Mouse (Mus musculus) fibroblast of lung, adult 2 months (primary cell): ENCODE results near the gene Mgst3.
"Not testable (repeated sequence)": the region's sequence is repeated elsewhere in the genome, so short reads cannot be mapped to it uniquely, and the experiment has no call there.

Experiments used
- DNase-seq: peaks from one replicate; pipeline ENCODE4 v3.0.0-alpha.2; 2011; ENCODE audit warnings: low read depth

The Mgst3 gene

GRCm38 (mm10) chr1:167360268-167360667 lies 33.4 kb downstream of the Mgst3 start:
- DNase-seq, result no peak

GRCm38 (mm10) chr1:167358731-167359130 lies 34.9 kb downstream of the Mgst3 start:
- no peak for DNase-seq

DNA sequence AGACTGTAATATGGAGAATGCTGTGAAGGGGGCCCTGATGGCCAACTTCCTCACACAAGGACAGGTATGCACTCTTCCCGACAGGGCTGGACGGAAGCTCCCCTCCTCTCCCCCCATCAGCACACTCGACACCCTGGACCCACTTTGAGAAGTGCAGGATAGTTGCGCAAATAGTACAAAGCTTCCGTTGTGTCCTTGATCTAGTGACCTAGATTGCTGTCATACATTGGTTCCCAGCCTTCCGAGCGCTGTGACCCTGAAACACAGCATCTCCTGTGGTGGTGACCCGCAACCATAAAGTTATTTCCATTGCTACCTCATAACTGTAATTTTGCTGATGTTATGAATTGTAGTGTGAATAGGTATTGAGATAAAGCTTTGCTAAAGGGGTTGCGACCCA lies 36.3 kb downstream of the Mgst3 start:
- DNase-seq, result no peak

DNA sequence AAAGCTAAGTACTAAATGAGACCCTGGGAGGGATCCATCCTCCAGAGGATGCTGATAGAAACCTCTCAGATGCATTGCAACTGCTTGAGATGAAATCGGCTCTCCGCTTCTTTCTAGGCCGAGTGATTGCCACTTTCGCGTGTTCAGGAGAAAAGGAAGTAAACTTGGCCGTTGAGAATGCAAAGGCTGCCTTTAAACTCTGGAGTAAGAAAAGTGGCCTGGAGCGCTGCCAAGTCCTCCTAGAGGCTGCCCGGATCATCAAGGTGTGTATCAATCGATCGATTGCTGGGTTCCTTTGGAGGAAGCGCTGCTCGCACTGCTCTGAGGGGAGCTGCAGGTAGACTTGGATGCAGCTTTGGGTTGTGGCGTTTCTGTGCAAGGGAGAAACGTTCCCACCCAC lies 41.2 kb downstream of the Mgst3 start:
- DNase-seq, result no peak

DNA sequence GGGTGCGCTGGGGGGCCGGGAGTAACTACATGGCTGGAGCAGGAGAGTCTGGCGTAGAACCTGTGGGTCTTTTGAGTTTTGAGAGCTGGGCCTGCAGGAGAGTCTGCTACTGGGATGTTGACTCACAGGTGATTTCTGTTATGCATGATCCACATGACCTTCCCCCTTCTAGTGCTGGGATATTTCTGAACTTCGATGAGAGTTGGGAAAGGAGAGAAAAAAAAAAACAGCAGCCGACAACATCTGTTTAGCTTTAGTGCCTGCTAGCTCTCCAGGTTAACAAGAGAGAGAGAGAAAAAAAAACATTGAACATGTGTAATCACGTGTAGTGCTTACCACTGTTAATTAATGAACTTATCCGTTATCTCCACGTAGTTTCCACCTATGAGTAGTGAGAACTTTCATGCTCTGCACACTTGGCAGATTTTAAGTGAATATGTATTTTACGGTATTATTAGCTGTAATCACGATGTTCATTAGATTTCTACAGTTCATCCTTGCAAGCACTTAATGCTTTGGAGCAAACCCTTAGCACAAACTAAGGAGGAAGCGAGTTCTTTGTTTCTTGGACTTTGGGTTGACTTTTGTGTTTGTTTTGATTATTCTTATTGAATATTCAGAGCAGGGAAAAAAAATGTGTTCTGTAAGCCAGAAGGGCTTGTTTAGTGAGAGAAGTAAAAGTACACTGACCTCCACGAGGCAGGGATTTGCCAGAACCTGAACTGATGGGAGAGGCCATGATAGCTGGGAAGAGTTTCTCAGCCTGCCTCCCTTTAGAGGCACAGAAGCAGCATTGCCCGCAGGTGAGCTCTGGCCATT lies 42.8 kb downstream of the Mgst3 start:
- DNase-seq, result no peak

- peak; percentile 74 for DNase-seq
Measured at GRCm38 (mm10) chr1:167349815-167350596, 43.6 kb downstream of the Mgst3 start, which contains the start of gene Aldh9a1. TSS of gene Aldh9a1 (plus strand) at chr1:167349991.

DNA sequence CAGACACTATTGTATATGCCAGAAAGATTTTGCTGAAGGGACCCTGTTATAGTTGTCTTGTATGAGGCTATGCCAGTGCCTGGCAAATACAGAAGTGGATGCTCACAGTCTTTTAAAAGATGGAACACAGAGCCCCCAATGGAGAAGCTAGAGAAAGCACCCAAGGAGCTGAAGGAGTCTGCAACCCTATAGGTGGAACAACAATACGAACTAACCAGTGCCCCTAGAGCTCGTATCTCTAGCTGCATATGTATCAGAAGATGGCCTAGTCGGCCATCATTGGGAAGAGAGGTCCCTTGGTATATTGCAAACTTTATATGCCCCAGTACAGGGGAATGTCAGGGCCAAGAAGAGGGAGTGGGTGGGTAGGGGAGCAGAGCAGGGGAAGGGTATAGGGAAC lies 44.4 kb downstream of the Mgst3 start:
- not testable (repeated sequence) for DNase-seq

DNA sequence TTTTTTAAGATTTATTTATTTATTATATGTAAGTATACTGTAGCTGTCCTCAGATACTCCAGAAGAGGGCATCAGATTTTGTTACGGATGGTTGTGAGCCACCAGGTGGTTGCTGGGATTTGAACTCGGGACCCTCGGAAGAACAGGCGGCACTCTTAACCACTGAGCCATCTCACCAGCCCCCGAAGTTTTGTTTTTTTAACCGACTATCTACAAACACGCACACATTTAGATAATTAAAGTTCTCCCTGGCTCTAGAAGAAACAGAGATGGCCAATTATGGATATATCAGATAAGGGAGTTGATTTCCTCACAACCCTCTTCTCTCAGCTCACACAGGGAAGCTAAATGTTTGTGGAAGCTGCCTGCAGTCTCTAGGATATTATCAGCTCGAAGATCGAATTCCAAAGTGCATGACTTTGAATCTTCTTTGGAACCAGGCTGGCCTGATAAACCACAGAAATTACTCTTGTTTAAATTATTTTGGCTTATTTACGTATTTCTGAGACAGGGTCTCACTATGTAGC lies 47.6 kb downstream of the Mgst3 start:
- not testable (repeated sequence) for DNase-seq

DNA sequence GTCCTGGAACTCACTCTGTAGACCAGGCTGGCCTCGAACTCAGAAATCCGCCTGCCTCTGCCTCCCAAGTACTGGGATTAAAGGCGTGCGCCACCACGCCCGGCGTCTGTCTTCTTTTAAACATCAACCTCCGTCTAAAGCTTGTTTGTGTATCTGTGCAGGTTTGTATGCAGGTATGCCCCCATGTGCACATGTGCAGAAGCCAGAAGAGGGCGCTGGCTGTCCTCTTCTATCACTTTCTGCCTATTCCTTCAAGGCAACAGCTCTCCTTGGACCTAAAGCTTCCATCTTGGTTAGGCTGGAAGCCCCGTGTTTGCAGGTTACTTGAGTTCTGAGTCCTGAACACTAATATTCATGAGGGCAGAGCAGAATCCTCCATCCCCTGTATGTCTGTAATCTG lies 50.8 kb downstream of the Mgst3 start:
- DNase-seq, result no peak

- DNase-seq, result no peak
Measured at GRCm38 (mm10) chr1:167340910-167341528, 52.6 kb downstream of the Mgst3 start.

DNA sequence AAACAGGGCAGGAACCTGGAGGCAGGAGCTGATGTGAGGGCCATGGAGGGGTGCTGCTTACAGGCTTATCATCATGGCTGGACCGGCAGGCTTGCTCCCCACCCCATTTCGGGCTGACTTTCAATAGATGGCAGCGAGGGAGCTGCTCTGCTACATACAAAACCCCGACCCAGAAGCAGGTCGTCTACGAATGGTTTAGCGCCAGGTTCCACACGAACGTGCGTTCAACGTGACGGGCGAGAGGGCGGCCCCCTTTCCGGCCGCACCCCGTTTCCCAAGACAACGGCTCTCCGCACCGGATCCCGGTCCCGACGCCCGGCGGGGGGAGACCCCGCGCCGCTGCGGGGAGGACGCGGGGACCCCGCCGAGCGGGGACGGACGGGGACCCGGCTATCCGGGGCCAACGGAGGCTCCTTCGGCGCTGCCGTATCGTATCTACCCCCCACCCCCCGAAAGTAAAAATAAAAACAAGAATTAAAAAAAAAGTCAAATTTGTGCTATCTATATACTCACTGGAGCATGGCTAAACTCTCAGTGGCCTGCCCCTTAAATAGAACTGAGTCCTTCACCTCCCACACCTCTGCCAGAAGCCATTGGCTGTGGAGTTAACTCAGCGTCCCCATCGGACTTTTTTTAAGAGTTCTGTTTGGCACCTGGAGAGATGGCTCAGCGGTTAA lies 53.4 kb downstream of the Mgst3 start:
- DNase-seq, result no peak

DNA sequence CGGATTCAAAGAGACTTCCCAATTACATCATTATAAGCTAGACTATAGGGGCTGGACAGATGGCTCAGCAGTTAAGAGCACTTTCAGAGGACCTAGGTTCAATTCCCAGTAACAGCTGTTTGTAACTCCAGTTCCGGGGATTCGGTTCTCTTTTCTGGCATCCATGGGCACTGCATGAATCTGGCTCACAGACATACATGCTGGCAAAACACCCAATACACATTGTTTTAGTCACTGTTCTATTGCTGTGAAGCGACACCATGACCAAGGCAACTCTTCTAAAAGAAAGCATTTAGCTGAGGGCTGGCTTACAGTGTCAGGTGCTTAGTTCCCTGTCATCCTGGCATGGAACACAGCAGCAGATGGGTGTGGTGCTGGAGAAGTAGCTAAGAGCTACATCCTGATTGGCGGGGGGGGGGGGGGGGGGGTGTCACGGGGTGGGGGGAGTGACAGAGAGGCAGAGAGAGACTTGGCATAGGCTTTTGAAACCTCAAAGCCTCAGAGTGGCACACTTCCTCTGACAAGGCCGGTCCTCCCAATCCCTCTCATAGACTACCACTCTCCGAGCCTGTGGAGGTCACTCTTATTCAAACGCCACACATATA lies 54.4 kb downstream of the Mgst3 start:
- DNase-seq, result no peak

DNA sequence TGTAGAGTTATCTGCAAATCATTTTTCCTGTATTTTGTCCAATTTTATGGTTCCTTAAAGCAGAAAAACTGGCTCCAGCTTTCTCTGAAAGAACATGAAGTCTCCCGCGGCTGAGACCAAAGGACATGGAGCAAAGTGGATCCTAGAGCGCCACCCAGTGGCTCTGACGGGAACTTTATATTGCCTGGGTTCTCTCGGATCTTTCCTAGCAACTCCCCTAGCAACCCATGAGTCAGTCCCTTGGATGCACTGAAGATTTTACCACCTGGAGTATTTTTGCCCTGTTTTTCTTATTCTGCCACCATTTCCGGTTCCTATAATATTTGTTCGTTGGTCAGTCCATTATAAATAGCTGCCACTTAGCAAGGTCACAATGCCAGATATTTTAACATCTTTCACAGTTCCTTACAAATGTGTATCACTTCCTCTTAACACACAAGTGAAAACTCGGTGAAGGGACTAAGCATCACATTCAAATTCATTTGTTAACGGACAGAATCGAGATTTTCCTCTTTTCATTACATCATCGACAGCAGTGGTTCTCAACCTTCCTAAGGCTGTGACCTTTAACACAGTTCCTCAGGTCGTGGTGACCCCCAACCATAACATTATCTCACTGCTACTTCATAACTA lies 56.1 kb downstream of the Mgst3 start:
- peak; percentile 73 for DNase-seq

- no peak for DNase-seq
Measured at GRCm38 (mm10) chr1:167336398-167336797, 57.2 kb downstream of the Mgst3 start.

DNA sequence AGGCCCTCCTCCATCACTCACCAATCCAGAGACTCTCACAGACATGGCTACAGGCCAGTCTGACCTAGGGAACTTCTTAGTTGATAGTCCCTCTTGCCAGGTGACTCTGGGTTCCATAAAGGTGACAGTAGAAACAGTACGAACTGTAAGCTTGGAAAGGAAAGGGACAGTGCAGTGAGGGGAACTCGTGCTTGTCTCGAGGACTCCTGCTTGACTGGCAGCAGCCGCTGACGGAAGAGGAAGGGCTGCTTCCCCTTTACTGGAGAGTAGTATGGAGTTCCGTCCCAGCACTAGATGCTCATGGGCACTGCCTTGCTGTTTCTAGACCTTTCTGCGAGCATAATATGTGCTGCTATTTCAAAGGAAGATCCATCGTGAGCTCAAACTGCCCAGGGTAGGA lies 62.5 kb downstream of the Mgst3 start:
- DNase-seq, result no peak

DNA sequence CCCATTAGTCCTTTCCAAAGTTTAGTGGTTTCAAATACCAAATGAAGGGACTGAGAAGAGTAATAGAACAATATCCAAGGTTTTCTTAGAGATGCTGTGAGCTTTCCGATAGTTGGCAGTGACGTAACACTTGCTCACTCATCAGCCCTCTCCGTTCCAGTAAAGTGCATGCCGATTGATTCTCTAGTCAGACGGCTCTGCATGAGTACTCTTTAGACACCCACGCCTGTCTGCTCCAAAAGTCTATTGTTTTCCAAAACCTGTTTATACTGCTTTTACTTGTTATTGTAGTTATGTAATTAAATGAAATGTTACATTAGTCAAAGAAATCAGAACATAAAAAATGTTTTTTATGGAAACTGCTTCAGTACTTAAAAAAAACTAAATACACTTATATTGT lies 64.9 kb downstream of the Mgst3 start:
- no peak for DNase-seq
